Mouse (Mus musculus): ENCODE results near the gene N4bp3.
A peak's percentile ranks its signal among the peaks of the same experiment; 100 is the strongest.
"Not testable (repeated sequence)": the region's sequence is repeated elsewhere in the genome, so short reads cannot be mapped to it uniquely, and the experiment has no call there.

The N4bp3 gene

DNA sequence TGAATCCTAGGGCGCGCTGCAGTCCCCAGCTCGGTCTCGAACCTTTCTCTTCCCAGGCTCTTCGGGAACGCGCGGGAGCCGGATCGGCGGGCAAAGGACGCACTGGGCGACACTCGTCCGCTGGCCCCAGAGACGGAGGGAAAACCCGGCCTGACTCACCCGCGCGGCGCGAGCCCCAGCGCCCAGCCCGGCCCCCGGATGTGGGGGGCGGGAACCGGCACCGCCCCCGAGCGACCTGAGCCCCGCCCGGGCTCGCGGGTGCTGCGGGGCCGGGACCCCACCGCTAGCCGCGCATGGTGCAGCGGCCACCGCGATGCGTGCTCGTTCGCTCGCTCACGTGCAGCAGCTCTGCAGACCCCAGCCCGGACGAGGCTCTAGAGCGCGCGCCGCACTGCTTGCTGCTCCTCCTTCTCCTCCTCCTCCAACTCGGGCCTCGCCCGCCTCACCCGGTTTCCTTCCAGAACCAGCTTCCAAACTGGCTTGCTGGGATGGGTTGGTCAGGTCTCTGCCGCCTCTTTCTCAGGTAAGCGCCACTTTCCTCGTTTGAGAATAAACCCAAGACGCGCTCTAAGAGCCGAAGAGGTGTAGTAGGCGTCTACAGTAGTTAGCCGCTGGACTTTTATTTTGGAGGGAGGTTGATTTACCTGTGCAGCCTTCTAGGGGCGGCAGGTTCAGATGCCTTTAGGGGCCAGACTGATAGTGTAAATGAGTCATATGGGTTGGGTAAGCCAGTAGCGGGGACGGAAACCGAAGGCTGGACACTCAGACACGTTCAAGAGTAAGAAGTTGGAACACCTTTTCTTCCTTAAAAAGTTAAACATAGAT, at the start of gene N4bp3, which contains the start of gene D930048N14Rik:
TSS of gene N4bp3 (minus strand) at position 152 of the 825 bp plus-strand sequence.
TSS of gene D930048N14Rik (plus strand) at position 264 of the 825 bp plus-strand sequence.
- no peak for DNase-seq (ENCODE audit: low read depth)

- DNase-seq (ENCODE audit: low read depth), result no peak
Measured at GRCm38 (mm10) chr11:51694984-51695383, 44.3 kb upstream of the N4bp3 start.

- not testable (repeated sequence) for DNase-seq (ENCODE audit: low read depth)
Measured at GRCm38 (mm10) chr11:51690597-51690996, 40.0 kb upstream of the N4bp3 start.

DNA sequence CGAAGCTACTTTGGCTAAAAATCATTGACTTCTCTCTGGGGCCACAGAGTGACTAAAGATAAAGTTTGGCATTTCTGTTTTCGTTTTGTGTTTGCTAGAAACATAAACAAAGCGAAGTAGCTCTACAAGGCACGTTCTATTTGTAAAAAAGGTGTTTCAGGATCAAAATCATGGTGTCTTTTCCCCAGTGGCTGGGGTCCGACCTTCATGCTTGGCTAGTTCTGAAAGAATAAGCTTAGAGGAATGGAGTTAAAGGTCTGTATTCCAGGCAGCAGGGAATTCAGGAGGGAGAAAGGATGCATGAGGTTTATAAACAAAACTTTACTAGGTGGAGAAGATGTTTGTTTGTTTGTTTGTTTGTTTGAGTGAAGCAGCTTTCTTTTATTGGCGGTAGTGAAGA, 38.7 kb upstream of the N4bp3 start:
- DNase-seq (ENCODE audit: low read depth), result no peak

DNA sequence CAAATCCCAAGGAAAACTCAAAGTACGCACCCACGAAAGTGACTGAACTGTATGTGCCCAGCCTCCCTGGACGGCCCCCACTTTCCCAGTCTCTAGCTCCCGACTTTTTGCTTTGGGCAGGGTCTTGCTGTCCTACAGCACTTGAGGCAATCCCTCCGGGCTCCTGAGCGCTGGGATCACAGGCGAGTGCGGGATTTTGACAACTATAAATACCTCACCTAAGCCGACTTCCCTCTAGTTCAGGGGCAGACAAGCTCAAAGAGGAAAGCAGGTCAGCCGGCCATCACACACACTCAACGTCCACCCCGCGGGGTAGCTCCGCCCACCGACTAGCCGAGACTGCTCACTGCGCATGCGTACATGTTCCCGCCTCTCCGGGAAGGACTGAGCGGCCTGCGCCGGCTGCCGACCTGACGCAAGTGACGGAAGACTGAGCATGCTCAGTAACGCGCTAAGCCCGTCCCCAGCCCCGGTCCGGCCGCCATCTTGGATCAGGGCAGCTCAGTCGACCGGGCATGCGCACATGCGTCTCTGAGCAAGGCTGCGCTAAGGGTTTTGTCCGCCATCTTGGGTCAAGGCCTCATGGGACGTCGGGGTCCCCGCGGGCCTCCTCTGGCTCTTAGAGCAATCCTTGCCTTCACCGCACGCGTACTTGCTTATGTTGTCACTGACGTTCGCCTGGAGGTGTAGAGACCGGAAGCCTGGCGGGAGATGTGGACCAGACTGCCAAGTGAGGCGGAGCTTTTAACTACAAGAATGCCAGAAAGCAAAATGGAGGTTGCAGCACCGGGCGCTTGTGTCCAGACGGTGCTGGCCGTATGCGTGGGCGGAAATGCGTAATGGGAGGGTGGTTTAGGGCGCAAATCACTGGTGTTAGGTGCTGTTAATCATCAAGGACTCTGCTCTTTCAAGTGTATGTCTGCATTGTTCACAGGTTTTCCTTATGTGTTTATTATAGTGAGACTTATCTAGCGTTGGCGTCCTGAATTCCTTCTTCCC, 38.0 kb upstream of the N4bp3 start, which contains the start of gene 0610009B22Rik:
TSS of gene 0610009B22Rik (minus strand) at position 545 of the 999 bp plus-strand sequence.
- DNase-seq (ENCODE audit: low read depth), result peak; percentile 99

DNA sequence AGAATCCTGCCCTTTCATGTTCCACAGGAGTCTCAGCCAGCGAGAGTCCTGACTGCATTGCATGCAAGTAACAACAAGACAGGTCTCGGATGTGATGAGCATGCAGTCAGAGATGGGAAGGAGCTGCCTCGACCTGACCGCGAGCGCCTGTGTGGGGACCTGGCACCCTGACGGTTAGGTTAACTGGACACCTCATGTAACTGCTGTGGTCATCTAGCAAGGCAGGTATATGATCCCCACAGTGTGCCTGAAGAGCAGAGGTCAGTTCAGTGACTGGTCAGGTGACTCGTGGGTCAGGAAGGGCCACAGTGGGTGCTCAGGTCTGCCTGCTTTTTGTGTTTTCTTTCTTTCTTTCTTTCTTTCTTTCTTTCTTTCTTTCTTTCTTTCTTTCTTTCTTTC, 31.3 kb upstream of the N4bp3 start:
- DNase-seq (ENCODE audit: low read depth), result no peak

- DNase-seq (ENCODE audit: low read depth), result peak; percentile 78
Measured at GRCm38 (mm10) chr11:51681324-51681975, 30.8 kb upstream of the N4bp3 start.

DNA sequence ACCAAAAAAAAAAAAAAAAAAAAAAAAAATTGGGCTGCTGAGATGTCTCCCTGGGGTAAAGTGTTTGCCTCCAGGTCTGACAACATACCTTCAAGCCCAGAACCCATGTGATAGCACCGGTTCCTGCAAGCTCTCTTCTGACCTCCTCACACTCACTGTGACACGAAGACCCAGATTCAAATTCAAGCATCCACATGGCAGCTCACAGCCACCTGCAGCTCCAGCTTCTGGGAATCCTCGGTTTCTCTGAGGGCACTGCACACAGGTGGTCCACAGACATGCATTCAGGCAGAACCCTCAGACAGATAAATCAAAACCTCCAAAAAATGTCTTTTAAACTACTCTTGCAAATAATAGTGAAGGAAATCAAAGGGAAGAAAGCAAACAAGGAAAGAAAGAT, 28.8 kb upstream of the N4bp3 start:
- no peak for DNase-seq (ENCODE audit: low read depth)

DNA sequence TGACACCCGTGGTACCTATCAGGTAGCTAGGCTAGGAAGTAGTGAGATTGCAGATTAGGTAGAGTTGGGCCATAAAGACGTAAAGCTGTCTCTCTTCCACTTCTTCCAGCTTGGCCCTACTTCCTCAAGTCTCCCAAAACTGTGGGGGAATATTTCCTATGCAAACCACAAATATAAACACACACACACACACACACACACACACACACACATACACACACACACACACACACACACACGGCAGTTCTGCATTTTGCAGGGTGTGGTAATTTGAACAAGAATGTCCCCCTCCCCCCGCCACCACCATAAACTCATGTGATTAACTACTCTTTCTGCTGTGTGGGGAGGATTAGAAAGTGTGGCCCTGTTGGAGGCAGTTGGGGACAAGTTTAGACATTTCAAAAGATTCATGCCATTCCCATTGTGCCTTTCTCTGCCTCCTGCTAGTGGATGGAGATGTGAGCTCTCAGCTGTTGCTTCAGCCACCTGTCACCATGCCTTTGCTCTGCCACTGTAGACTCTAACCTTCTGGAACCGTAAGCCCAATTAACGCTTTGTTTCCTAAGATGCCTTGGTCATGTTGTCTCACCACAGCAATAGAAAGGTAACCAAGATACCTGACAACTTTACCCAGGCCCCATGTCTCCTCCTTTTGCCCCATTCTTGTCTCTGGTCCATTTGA, 27.2 kb upstream of the N4bp3 start:
- no peak for DNase-seq (ENCODE audit: low read depth)

DNA sequence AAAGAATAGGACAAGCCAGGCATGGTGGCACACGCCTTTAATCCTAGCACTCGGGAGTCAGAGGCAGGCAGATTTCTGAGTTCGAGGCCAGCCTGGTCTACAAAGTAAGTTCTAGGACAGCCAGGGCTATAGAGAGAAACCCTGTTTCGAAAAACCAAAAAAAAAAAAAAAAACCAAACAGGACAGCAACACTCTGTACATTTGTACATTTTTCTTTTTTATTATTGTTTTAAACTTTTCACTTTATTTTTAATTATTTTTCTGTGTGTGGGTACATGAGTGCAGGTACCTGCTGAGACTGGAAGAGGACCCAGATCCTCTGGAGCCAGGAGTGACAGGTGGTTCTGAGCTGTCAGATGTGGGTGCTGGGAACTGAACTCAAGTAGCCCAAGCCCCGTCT, 24.7 kb upstream of the N4bp3 start:
- no peak for DNase-seq (ENCODE audit: low read depth)

DNA sequence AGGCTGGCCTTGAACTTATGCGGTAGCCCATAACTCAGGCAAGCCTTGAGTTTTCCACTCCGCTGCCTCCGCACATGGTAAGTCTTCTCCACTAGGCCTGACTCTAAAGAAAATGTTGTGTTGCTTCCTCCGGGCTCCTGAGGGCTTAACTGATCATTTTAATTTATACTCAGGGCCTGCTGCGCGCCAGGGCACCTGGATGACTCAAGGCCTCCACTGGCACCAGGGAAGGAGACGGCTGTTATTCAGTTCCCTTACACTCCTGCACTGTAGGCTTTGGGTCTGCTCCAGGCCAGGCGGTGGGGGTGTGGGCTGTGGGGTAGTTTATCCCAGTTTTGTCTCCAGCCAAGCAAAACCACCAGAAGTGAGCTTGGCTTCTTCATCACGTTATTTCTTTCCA, 22.6 kb upstream of the N4bp3 start:
- no peak for DNase-seq (ENCODE audit: low read depth)

DNA sequence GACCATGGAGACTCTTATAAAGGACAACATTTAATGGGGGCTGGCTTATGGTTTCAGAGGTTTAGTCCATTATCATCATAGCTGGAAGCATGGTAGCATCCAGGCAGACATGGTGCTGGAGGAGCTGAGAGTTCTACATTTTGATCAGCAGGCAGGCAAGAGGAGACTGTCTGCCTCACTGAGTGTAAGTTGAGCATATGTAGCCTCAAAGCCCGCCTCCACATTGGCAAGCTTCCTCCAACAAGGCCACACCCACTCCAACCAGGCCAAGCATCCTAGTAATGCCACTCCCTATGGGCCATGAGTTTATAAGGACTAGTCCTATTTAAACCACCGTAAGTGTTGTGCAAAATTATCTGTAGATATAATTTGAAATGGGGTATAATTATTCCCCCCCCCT, 20.7 kb upstream of the N4bp3 start:
- DNase-seq (ENCODE audit: low read depth), result no peak

- DNase-seq (ENCODE audit: low read depth), result no peak
Measured at GRCm38 (mm10) chr11:51670846-51671245, 20.2 kb upstream of the N4bp3 start.

GRCm38 (mm10) chr11:51664747-51665146, 14.1 kb upstream of the N4bp3 start:
- not testable (repeated sequence) for DNase-seq (ENCODE audit: low read depth)

- no peak for DNase-seq (ENCODE audit: low read depth)
Measured at GRCm38 (mm10) chr11:51662632-51663031, 12.0 kb upstream of the N4bp3 start.

DNA sequence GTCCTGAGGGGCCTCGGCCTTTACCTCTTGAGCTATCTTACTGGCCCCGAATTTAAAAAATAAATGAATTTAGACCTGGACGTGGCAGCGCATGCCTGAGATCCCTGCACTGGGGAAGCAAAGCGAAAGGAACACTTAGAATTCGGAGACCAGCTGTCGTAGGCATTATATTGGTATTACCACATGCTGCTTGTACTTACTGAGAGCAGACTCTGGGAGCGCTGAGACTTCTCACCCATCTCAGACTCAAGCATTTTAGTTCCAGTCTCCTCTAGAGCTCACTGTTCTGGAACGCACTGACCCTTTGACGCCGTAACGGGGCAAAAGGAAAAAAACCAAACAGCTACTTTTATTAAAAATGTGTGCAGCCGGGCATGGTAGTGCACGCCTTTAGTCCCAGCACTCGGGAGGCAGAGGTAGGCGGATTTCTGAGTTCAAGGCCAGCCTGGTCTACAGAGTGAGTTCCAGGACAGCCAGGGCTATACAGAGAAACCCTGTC, 11.3 kb upstream of the N4bp3 start:
- no peak for DNase-seq (ENCODE audit: low read depth)

- DNase-seq (ENCODE audit: low read depth), result no peak
Measured at GRCm38 (mm10) chr11:51658705-51659104, 8.1 kb upstream of the N4bp3 start.

GRCm38 (mm10) chr11:51658291-51658690, 7.6 kb upstream of the N4bp3 start:
- DNase-seq (ENCODE audit: low read depth), result no peak

DNA sequence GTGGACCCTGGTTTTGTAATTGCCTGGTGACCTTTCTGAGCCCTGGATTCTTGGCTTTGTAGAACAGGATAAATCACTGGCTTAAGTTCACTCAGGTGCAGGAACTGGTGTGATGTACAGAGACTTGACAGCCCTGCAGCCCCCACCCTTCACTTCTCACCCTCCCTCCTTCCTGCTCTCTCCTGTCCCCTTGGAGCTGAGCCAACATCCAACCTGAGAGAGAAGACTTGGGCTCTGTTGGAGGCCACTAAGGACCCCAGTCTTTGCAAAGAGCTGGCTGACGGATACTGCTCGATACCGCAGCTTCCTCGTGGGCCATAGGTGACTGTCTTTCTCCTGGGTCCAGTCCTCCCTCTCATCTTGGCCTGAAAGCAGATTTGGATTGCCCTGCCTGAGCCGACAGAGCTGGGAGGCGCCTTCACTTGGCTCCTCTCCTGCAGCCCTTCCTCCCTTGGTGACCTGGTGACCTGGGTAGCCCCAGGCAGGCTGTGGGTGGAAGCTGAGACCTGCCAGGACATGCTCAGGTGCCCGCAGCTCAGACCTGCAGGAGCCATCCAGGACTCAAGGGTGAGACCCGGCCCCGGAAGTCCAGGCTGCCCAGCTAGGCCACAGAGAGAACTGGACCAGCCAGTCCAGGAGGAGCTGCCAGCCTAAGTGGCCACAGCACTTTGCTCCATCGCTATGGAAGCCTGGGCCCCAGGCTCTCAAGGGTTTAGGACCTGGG, 6.3 kb upstream of the N4bp3 start:
- no peak for DNase-seq (ENCODE audit: low read depth)

- DNase-seq (ENCODE audit: low read depth), result no peak
Measured at GRCm38 (mm10) chr11:51654891-51655290, 4.2 kb upstream of the N4bp3 start.

- no peak for DNase-seq (ENCODE audit: low read depth)
Measured at GRCm38 (mm10) chr11:51653736-51654135, 3.1 kb upstream of the N4bp3 start.
